Mouse (Mus musculus): Measurements from ENCODE around the gene Il18r1.

- TF ChIP-seq POLR2A (IDR thresholded peaks at IDR 0.05; ENCODE audit: borderline replicate concordance, extremely low read depth, insufficient read depth, insufficient read length, poor library complexity, severe bottlenecking) (no peak), CTCF (IDR thresholded peaks at IDR 0.05; ENCODE audit: borderline replicate concordance, extremely low read depth, insufficient read depth, insufficient read length) (no peak)
These were observed 11.4 kb downstream of the Il18r1 start for GRCm38 (mm10) chr1:40476756-40477155.
